Mouse (Mus musculus) forebrain, embryonic 13.5 days (tissue): ENCODE results near the gene Uvssa. TPM values are rescaled to one million over a fixed set of nuclear protein-coding genes. Genes with fewer than 3 reads are reported as not detected.

Source experiments
- ATAC-seq: fragments of 200-750 bp; cut with Nextera tagmentation; 2 replicates; pipeline ENCODE4 v1.8.0; 2017
- H3K27ac ChIP-seq: fragments of 300-500 bp; sonication (generic); 2 replicates; pipeline ENCODE4 v1.5.1; 2015; ENCODE audit warnings: inconsistent platforms, mild to moderate bottlenecking, moderate library complexity
- H3K27me3 ChIP-seq: fragments of 300-500 bp; sonication (generic); 2 replicates; pipeline ENCODE4 v1.6.1; 2015; ENCODE audit warnings: mild to moderate bottlenecking, inconsistent platforms
- H3K36me3 ChIP-seq: fragments of 300-500 bp; sonication (generic); 2 replicates; pipeline ENCODE4 v1.6.1; 2015; ENCODE audit warnings: mild to moderate bottlenecking, inconsistent platforms; ENCODE audit not compliant: poor library complexity, severe bottlenecking
- H3K4me1 ChIP-seq: fragments of 300-500 bp; sonication (generic); 2 replicates; pipeline ENCODE4 v1.6.1; 2015; ENCODE audit warnings: inconsistent platforms
- H3K4me2 ChIP-seq: fragments of 300-500 bp; sonication (generic); 2 replicates; pipeline ENCODE4 v1.6.1; 2015; ENCODE audit warnings: inconsistent platforms, mild to moderate bottlenecking, moderate library complexity
- H3K4me3 ChIP-seq: fragments of 300-500 bp; sonication (generic); 2 replicates; pipeline ENCODE4 v1.5.1; 2015; ENCODE audit warnings: mild to moderate bottlenecking, inconsistent platforms
- H3K9ac ChIP-seq: fragments of 300-500 bp; sonication (generic); 2 replicates; pipeline ENCODE4 v1.6.1; 2015; ENCODE audit warnings: mild to moderate bottlenecking, inconsistent platforms
- H3K9me3 ChIP-seq: fragments of 300-500 bp; sonication (generic); replicated peaks from 2 replicates; pipeline ENCODE4 v1.6.1; 2016; ENCODE audit warnings: inconsistent platforms
- WGBS: fragments of 180-500 bp; shearing (Covaris S2); methylation state at CpG from one replicate; pipeline ENCODE4 v1.1.7; 2015; 5-methylcytosine and 5-hydroxymethylcytosine counted together
- polyA plus RNA-seq: library from polyadenylated mRNA; unstranded; fragments of >200 nt; fragmentation: Nextera tagmentation; extraction: Ambion mirVana; gene quantifications from 2 replicates; pipeline ENCODE4 v1.2.1, GENCODE M21; 2015

Gene Uvssa
- polyA plus RNA-seq, 1 experiment from 2014 or later: 8.0 TPM

- Histone ChIP-seq H3K27me3 (no peaks in the 10 kb centered on the region), H3K36me3 (peaks cover 37% of the 10 kb centered on the region), H3K9ac (no peak overlapping the region), H3K4me3 (no peak overlapping the region), H3K4me2 (peak overlapping the region; percentile 89), H3K27ac (no peak overlapping the region), H3K4me1 (peaks cover 14% of the 10 kb centered on the region), H3K9me3 (no peaks in the 10 kb centered on the region)
- ATAC-seq: no peak
- whole genome bisulfite sequencing: 70% methylated on average over 6 of the region's 6 CpGs
These were observed 1.2 kb upstream of the Uvssa start for GRCm38 (mm10) chr5:33377176-33377575.

- no peaks in the 10 kb centered on the region for H3K27me3 ChIP-seq
- H3K27ac ChIP-seq: peak overlapping the region; percentile 94
- peak overlapping the region; percentile 65 for H3K4me3 ChIP-seq
- ATAC-seq: peak; percentile 61; the same call in 1 of the 2 replicates
- H3K36me3 ChIP-seq: peaks cover 30% of the 10 kb centered on the region
- peak overlapping the region; percentile 77 for H3K9ac ChIP-seq
- WGBS: 2% methylated on average over 21 of the region's 21 CpGs
- H3K4me1 ChIP-seq: peaks cover 14% of the 10 kb centered on the region
- H3K9me3 ChIP-seq: no peaks in the 10 kb centered on the region
- H3K4me2 ChIP-seq: peak overlapping the region; percentile 89
These were observed 498 bp upstream of the Uvssa start for GRCm38 (mm10) chr5:33377801-33378301.

- no peak overlapping the region for H3K9ac ChIP-seq
- ATAC-seq: no peak
- no peaks in the 10 kb centered on the region for H3K27me3 ChIP-seq
- no peak overlapping the region for H3K4me2 ChIP-seq
- no peaks in the 10 kb centered on the region for H3K4me1 ChIP-seq
- H3K27ac ChIP-seq: no peak overlapping the region
- H3K4me3 ChIP-seq: no peak overlapping the region
- WGBS: 87% methylated on average over 11 of the region's 11 CpGs
- H3K9me3 ChIP-seq: no peaks in the 10 kb centered on the region
- H3K36me3 ChIP-seq: peaks cover 34% of the 10 kb centered on the region; the same call in 1 of the 2 replicates
These were observed 9.2 kb downstream of the Uvssa start for GRCm38 (mm10) chr5:33387550-33387949.

GRCm38 (mm10) chr5:33393803-33394202 lies 15.5 kb downstream of the Uvssa start:
- Histone ChIP-seq H3K36me3 (peaks cover 24% of the 10 kb centered on the region; the same call in 1 of the 2 replicates), H3K4me2 (no peak overlapping the region), H3K27me3 (0 out of 2 replicates have a peak, but pooled peaks cover 5% of the 10 kb centered on the region), H3K27ac (no peak overlapping the region), H3K4me1 (peaks cover 18% of the 10 kb centered on the region), H3K4me3 (no peak overlapping the region), H3K9me3 (no peaks in the 10 kb centered on the region), H3K9ac (no peak overlapping the region)
- 17% methylated on average over 7 of the region's 7 CpGs for WGBS
- peak; percentile 73; the same call in 1 of the 2 replicates for ATAC-seq

GRCm38 (mm10) chr5:33395693-33396092 lies 17.3 kb downstream of the Uvssa start:
- Histone ChIP-seq H3K4me2 (no peak overlapping the region), H3K27ac (no peak overlapping the region), H3K9me3 (no peaks in the 10 kb centered on the region), H3K9ac (no peak overlapping the region), H3K27me3 (0 out of 2 replicates have a peak, but pooled peaks cover 5% of the 10 kb centered on the region), H3K4me3 (no peak overlapping the region), H3K4me1 (peaks cover 27% of the 10 kb centered on the region), H3K36me3 (peaks cover 12% of the 10 kb centered on the region; the same call in 1 of the 2 replicates)
- ATAC-seq: no peak
- 83% methylated on average over 11 of the region's 11 CpGs for WGBS

- no peak overlapping the region for H3K4me3 ChIP-seq
- no peak overlapping the region for H3K27ac ChIP-seq
- H3K36me3 ChIP-seq: peaks cover 10% of the 10 kb centered on the region; the same call in 1 of the 2 replicates
- ATAC-seq: no peak
- no peaks in the 10 kb centered on the region for H3K9me3 ChIP-seq
- no peak overlapping the region for H3K9ac ChIP-seq
- 76% methylated on average over 7 of the region's 7 CpGs for WGBS
- 0 out of 2 replicates have a peak, but pooled peaks cover 5% of the 10 kb centered on the region for H3K27me3 ChIP-seq
- H3K4me2 ChIP-seq: no peak overlapping the region
- peaks cover 31% of the 10 kb centered on the region for H3K4me1 ChIP-seq
These were observed 18.5 kb downstream of the Uvssa start for GRCm38 (mm10) chr5:33396828-33397227.

- no peak overlapping the region for H3K4me2 ChIP-seq
- no peak overlapping the region for H3K4me3 ChIP-seq
- no peak overlapping the region for H3K9ac ChIP-seq
- peaks cover 28% of the 10 kb centered on the region for H3K4me1 ChIP-seq
- 37% methylated on average over 12 of the region's 12 CpGs for WGBS
- H3K9me3 ChIP-seq: no peaks in the 10 kb centered on the region
- no peak for ATAC-seq
- H3K27ac ChIP-seq: no peak overlapping the region
- no peaks in the 10 kb centered on the region for H3K27me3 ChIP-seq
- H3K36me3 ChIP-seq: no peaks in the 10 kb centered on the region
These were observed 22.5 kb downstream of the Uvssa start for GRCm38 (mm10) chr5:33400819-33401218.

- no peak for ATAC-seq
- H3K4me2 ChIP-seq: no peak overlapping the region
- H3K9me3 ChIP-seq: no peaks in the 10 kb centered on the region
- H3K27ac ChIP-seq: no peak overlapping the region
- H3K9ac ChIP-seq: no peak overlapping the region
- peaks cover 12% of the 10 kb centered on the region for H3K36me3 ChIP-seq
- H3K4me1 ChIP-seq: no peaks in the 10 kb centered on the region
- H3K27me3 ChIP-seq: peaks cover 9% of the 10 kb centered on the region; the same call in 1 of the 2 replicates
- 77% methylated on average over 3 of the region's 3 CpGs for WGBS
- H3K4me3 ChIP-seq: no peak overlapping the region
These were observed 42.0 kb downstream of the Uvssa start for GRCm38 (mm10) chr5:33420313-33420712.

- ATAC-seq: no peak
- Histone ChIP-seq H3K36me3 (no peaks in the 10 kb centered on the region), H3K4me3 (no peak overlapping the region), H3K27me3 (peaks cover 76% of the 10 kb centered on the region), H3K4me1 (peaks cover 10% of the 10 kb centered on the region), H3K9ac (no peak overlapping the region), H3K9me3 (no peaks in the 10 kb centered on the region), H3K27ac (no peak overlapping the region), H3K4me2 (no peak overlapping the region)
These were observed 49.1 kb downstream of the Uvssa start for GRCm38 (mm10) chr5:33427461-33427860.

GRCm38 (mm10) chr5:33430106-33430505 lies 51.8 kb downstream of the Uvssa start:
- no peaks in the 10 kb centered on the region for H3K36me3 ChIP-seq

GRCm38 (mm10) chr5:33430511-33431172 lies 52.3 kb downstream of the Uvssa start:
- Histone ChIP-seq H3K4me2 (peak overlapping the region; percentile 40), H3K27ac (no peak overlapping the region), H3K27me3 (peaks cover 99% of the 10 kb centered on the region), H3K4me3 (peak overlapping the region; percentile 26), H3K9ac (no peak overlapping the region), H3K4me1 (peaks cover 30% of the 10 kb centered on the region), H3K36me3 (no peaks in the 10 kb centered on the region), H3K9me3 (no peaks in the 10 kb centered on the region)
- no peak for ATAC-seq
- under 1% methylated on average over 61 of the region's 64 CpGs for WGBS

More at GRCm38 (mm10) chr5:33430106-33430505, 51.8 kb downstream of the Uvssa start:
- no peak overlapping the region for H3K9ac ChIP-seq
- no peak for ATAC-seq
- H3K9me3 ChIP-seq: no peaks in the 10 kb centered on the region
- peaks cover 99% of the 10 kb centered on the region for H3K27me3 ChIP-seq
- 2% methylated on average over 16 of the region's 16 CpGs for WGBS
- peaks cover 30% of the 10 kb centered on the region for H3K4me1 ChIP-seq
- H3K4me3 ChIP-seq: 0 out of 2 replicates have a peak overlapping the region, but pooled peaks have one; percentile 26
- no peak overlapping the region for H3K27ac ChIP-seq
- no peak overlapping the region for H3K4me2 ChIP-seq

- peaks cover 30% of the 10 kb centered on the region for H3K4me1 ChIP-seq
- H3K9me3 ChIP-seq: no peaks in the 10 kb centered on the region
- H3K27me3 ChIP-seq: peaks cover 100% of the 10 kb centered on the region
- no peak for ATAC-seq
- H3K4me2 ChIP-seq: peak overlapping the region; percentile 40
- under 1% methylated on average over 77 of the region's 77 CpGs for WGBS
- no peak overlapping the region for H3K27ac ChIP-seq
- H3K4me3 ChIP-seq: peak overlapping the region; percentile 26
- no peak overlapping the region for H3K9ac ChIP-seq
- no peaks in the 10 kb centered on the region for H3K36me3 ChIP-seq
These were observed 53.0 kb downstream of the Uvssa start for GRCm38 (mm10) chr5:33431173-33432005.
